Mouse (Mus musculus): ENCODE data around the gene Plekhj1. TPM values are rescaled to one million over a fixed set of nuclear protein-coding genes. Genes with fewer than 3 reads are reported as not detected.
"Not testable (repeated sequence)": the region's sequence is repeated elsewhere in the genome, so short reads cannot be mapped to it uniquely, and the experiment has no call there.

The Plekhj1 gene
- polyA plus RNA-seq, 1 experiment: 59.5 TPM

GRCm38 (mm10) chr10:80838346-80838912 is 40.0 kb upstream of the Plekhj1 start:
- no peak for TF ChIP-seq POLR2A (IDR thresholded peaks at IDR 0.05; ENCODE audit: extremely low read depth, insufficient read depth, low read length)
- TF ChIP-seq CTCF (IDR thresholded peaks at IDR 0.05; ENCODE audit: extremely low read depth, insufficient read depth, low read length): no peak
- Histone ChIP-seq H3K27ac (ENCODE audit: insufficient read depth, low read length) (no peak overlapping the region), H3K4me1 (ENCODE audit: control insufficient read depth, insufficient read depth, low read length) (no peaks in the 10 kb centered on the region), H3K4me3 (ENCODE audit: insufficient read depth, low read length) (no peak overlapping the region)

GRCm38 (mm10) chr10:80837827-80838226 is 39.4 kb upstream of the Plekhj1 start:
- Histone ChIP-seq H3K4me1 (ENCODE audit: control insufficient read depth, insufficient read depth, low read length) (no peaks in the 10 kb centered on the region), H3K27ac (ENCODE audit: insufficient read depth, low read length) (no peak overlapping the region), H3K4me3 (ENCODE audit: insufficient read depth, low read length) (no peak overlapping the region)
- TF ChIP-seq POLR2A (IDR thresholded peaks at IDR 0.05; ENCODE audit: extremely low read depth, insufficient read depth, low read length): no peak
- TF ChIP-seq CTCF (IDR thresholded peaks at IDR 0.05; ENCODE audit: extremely low read depth, insufficient read depth, low read length): no peak

DNA sequence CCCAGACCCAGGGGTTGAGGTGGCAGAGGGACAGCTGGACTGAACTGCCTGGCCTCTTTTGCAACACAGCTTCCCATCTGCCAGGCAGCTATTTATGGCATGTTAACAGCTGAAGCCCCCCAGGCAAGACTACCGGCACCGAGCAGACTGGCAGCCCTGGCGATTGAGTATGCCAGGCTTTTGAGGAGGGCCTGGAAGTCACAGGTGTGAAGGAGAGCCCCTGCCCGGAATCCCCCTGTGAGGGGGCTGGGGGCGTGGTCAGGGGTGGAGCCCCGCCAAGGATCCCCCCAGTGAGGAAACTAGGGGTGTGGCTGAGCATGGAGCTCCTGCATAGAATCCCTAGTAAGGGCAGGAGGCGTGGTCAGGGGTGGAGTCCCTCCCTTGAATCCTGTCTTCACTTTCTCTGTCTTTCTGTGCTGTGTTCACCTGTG is 38.5 kb upstream of the Plekhj1 start:
- H3K4me1 ChIP-seq (ENCODE audit: control insufficient read depth, insufficient read depth, low read length): no peaks in the 10 kb centered on the region
- TF ChIP-seq CTCF (IDR thresholded peaks at IDR 0.05; ENCODE audit: extremely low read depth, insufficient read depth, low read length) (no peak), POLR2A (IDR thresholded peaks at IDR 0.05; ENCODE audit: extremely low read depth, insufficient read depth, low read length) (no peak)
- H3K27ac ChIP-seq (ENCODE audit: insufficient read depth, low read length): no peak overlapping the region
- no peak overlapping the region for H3K4me3 ChIP-seq (ENCODE audit: insufficient read depth, low read length)

- TF ChIP-seq CTCF (IDR thresholded peaks at IDR 0.05; ENCODE audit: extremely low read depth, insufficient read depth, low read length) (no peak), POLR2A (IDR thresholded peaks at IDR 0.05; ENCODE audit: extremely low read depth, insufficient read depth, low read length) (no peak)
- Histone ChIP-seq H3K27ac (ENCODE audit: insufficient read depth, low read length) (no peak overlapping the region), H3K4me1 (ENCODE audit: control insufficient read depth, insufficient read depth, low read length) (no peaks in the 10 kb centered on the region), H3K4me3 (ENCODE audit: insufficient read depth, low read length) (no peak overlapping the region)
Measured at GRCm38 (mm10) chr10:80835617-80836016, 37.2 kb upstream of the Plekhj1 start.

DNA sequence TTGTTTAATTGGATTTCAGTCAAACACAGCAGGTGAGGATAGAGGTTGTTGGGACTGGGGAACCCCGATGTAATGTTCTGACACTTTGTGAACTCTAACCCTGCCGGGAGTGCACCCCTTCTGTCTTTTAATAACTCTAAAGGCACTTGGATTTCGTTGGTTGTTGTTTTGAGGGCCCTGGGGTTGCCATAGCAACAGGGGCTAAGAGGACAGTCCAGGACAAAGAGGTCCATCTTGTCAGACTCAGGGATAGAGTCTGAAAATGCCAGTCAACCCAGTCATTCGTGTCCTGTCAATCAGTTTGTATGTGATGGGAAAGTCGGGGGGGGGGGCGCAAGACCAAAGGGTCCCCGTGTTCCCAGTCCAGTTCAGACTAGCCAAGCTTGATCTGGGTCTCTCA is 34.4 kb upstream of the Plekhj1 start:
- no peak for TF ChIP-seq CTCF (IDR thresholded peaks at IDR 0.05; ENCODE audit: extremely low read depth, insufficient read depth, low read length)
- no peak for TF ChIP-seq POLR2A (IDR thresholded peaks at IDR 0.05; ENCODE audit: extremely low read depth, insufficient read depth, low read length)
- 0 out of 2 replicates have a peak, but pooled peaks cover 2% of the 10 kb centered on the region for H3K4me1 ChIP-seq (ENCODE audit: control insufficient read depth, insufficient read depth, low read length)
- no peak overlapping the region for H3K27ac ChIP-seq (ENCODE audit: insufficient read depth, low read length)
- H3K4me3 ChIP-seq (ENCODE audit: insufficient read depth, low read length): no peak overlapping the region

DNA sequence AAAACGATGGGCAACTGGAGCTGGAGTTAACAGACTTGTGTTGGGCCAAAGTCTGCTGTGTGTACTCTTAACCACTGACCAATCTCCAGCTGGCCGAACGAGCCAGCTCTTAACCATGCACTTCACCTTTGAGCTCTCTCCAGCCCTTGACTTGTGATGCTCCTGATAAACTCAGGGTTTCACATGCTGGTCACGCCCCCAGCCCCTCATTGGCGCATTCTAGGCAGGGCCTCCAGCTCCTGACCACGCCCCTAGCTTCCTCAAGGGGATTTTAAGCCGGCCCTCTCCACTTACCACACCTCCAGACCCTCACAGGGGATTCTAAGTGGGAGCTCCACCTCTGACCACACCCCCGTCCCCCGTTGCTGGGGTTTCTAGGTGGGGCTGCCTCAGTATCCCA is 32.7 kb upstream of the Plekhj1 start:
- no peak overlapping the region for H3K27ac ChIP-seq (ENCODE audit: insufficient read depth, low read length)

DNA sequence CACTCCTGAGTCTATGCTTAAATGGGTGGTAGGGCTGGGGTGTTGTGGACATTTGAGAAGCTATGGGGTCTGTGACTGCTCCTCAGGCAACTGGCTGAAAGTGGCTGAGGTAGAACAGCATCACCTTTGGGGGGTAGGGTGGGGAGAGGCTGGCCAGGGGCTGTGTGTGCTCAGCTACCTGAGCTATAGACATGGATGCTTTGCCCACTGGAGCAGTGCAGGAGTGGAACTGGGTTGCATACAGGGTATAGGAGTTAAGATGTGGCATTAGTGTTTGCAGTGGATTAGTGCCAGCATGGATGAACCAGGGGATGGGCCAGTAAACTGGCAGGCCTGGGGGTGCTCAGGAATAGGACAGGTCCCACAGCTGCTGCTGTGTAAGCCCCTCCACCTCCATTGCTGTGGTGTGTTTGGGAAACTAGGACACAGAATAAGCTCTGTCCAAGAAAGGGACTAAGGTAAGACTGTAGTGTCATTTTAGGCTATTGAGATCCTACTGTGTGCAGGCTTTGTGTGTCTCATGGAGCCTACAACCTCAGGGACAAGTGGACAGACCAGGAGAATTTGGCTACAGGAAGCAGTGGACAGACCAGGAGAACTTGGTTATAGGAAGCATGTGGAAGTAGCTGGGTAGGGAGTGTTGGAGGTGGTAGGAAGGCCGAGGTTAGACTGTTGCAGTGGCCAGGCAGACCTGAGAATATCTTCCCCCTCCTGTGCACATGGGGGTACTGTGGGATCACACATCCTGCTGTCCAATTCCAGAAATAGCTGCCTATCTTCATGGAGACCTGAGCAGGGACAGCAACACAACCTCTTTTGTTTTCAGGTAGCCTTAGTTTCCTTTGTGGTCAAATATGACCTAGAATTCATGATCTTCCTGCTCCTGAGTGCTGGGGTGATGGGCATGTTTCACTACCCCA is 31.2 kb upstream of the Plekhj1 start:
- TF ChIP-seq POLR2A (IDR thresholded peaks at IDR 0.05; ENCODE audit: extremely low read depth, insufficient read depth, low read length) (no peak), CTCF (IDR thresholded peaks at IDR 0.05; ENCODE audit: extremely low read depth, insufficient read depth, low read length) (no peak)
- Histone ChIP-seq H3K4me3 (ENCODE audit: insufficient read depth, low read length) (no peak overlapping the region), H3K4me1 (ENCODE audit: control insufficient read depth, insufficient read depth, low read length) (0 out of 2 replicates have a peak, but pooled peaks cover 2% of the 10 kb centered on the region)

More for the DNA sequence above, 32.7 kb upstream of the Plekhj1 start:
- H3K4me1 ChIP-seq (ENCODE audit: control insufficient read depth, insufficient read depth, low read length): 0 out of 2 replicates have a peak, but pooled peaks cover 2% of the 10 kb centered on the region
- H3K4me3 ChIP-seq (ENCODE audit: insufficient read depth, low read length): no peak overlapping the region
- TF ChIP-seq POLR2A (IDR thresholded peaks at IDR 0.05; ENCODE audit: extremely low read depth, insufficient read depth, low read length): no peak
- TF ChIP-seq CTCF (IDR thresholded peaks at IDR 0.05; ENCODE audit: extremely low read depth, insufficient read depth, low read length): no peak

GRCm38 (mm10) chr10:80828587-80828986 is 30.2 kb upstream of the Plekhj1 start:
- H3K4me3 ChIP-seq (ENCODE audit: insufficient read depth, low read length): peak overlapping the region; percentile 74; the same call in 1 of the 2 replicates
- H3K4me1 ChIP-seq (ENCODE audit: control insufficient read depth, insufficient read depth, low read length); H3K27ac ChIP-seq (ENCODE audit: insufficient read depth, low read length): not testable (repeated sequence)

More for the DNA sequence above, 31.2 kb upstream of the Plekhj1 start:
- no peak overlapping the region for H3K27ac ChIP-seq (ENCODE audit: insufficient read depth, low read length)

GRCm38 (mm10) chr10:80827870-80828420 is 29.5 kb upstream of the Plekhj1 start:
- TF ChIP-seq POLR2A (IDR thresholded peaks at IDR 0.05; ENCODE audit: extremely low read depth, insufficient read depth, low read length) (no peak), CTCF (IDR thresholded peaks at IDR 0.05; ENCODE audit: extremely low read depth, insufficient read depth, low read length) (no peak)
- peak overlapping the region; percentile 74 for H3K4me3 ChIP-seq (ENCODE audit: insufficient read depth, low read length)
- 0 out of 2 replicates have a peak, but pooled peaks cover 2% of the 10 kb centered on the region for H3K4me1 ChIP-seq (ENCODE audit: control insufficient read depth, insufficient read depth, low read length)
- H3K27ac ChIP-seq (ENCODE audit: insufficient read depth, low read length): no peak overlapping the region
